Mouse (Mus musculus) cerebellum, postnatal 10 days (tissue): ENCODE data around the gene Syne3.

ENCODE experiments used
- DNase-seq, 2 experiments: peaks; one replicate each; pipeline ENCODE4 v3.0.0; 2021; ENCODE audit warnings: mixed read lengths in 2 of 2

Gene Syne3

GRCm38 (mm10) chr12:105009370-105010212 lies at the start of gene Syne3:
TSS of gene Syne3 (minus strand) at chr12:105009809.
- DNase-seq = peak; percentile 42 to 55

GRCm38 (mm10) chr12:105055308-105055707 lies 45.7 kb upstream of the Syne3 start:
- DNase-seq = no peak

GRCm38 (mm10) chr12:105054041-105054440 lies 44.4 kb upstream of the Syne3 start:
- no peak for DNase-seq

- DNase-seq = peak; percentile 85 to 91
Measured at GRCm38 (mm10) chr12:105050898-105051297, 41.3 kb upstream of the Syne3 start.

GRCm38 (mm10) chr12:105049813-105050212 lies 40.2 kb upstream of the Syne3 start:
- DNase-seq = no peak

GRCm38 (mm10) chr12:105048301-105048863 lies 38.8 kb upstream of the Syne3 start:
- DNase-seq = peak; percentile 37 to 42

GRCm38 (mm10) chr12:105044775-105045174 lies 35.2 kb upstream of the Syne3 start:
- DNase-seq = no peak

- no peak for DNase-seq
Measured at GRCm38 (mm10) chr12:105043081-105043480, 33.5 kb upstream of the Syne3 start.

GRCm38 (mm10) chr12:105040950-105041349 lies 31.3 kb upstream of the Syne3 start:
- DNase-seq = peak; percentile 31 to 42

GRCm38 (mm10) chr12:105039578-105040289 lies 30.1 kb upstream of the Syne3 start:
- peak; percentile 68 to 70 for DNase-seq

- DNase-seq = no peak
Measured at GRCm38 (mm10) chr12:105038918-105039317, 29.3 kb upstream of the Syne3 start.

GRCm38 (mm10) chr12:105038211-105038610 lies 28.6 kb upstream of the Syne3 start:
- DNase-seq = no peak

- no peak for DNase-seq
Measured at GRCm38 (mm10) chr12:105034130-105034769, 24.6 kb upstream of the Syne3 start.

GRCm38 (mm10) chr12:105032832-105033775 lies 23.5 kb upstream of the Syne3 start:
- DNase-seq = peak in 1 of 2 experiments; percentile 32

GRCm38 (mm10) chr12:105032147-105032831 lies 22.7 kb upstream of the Syne3 start, which contains the start of gene Glrx5:
TSS of gene Glrx5 (plus strand) at chr12:105032688.
- DNase-seq = peak; percentile 98 to 99

- DNase-seq = peak in 1 of 2 experiments; percentile 36
Measured at GRCm38 (mm10) chr12:105031081-105032058, 21.8 kb upstream of the Syne3 start.

GRCm38 (mm10) chr12:105029890-105030289 lies 20.3 kb upstream of the Syne3 start:
- no peak for DNase-seq

- DNase-seq = peak; percentile 72 to 76
Measured at GRCm38 (mm10) chr12:105027323-105027991, 17.8 kb upstream of the Syne3 start.

- no peak for DNase-seq
Measured at GRCm38 (mm10) chr12:105025947-105026586, 16.5 kb upstream of the Syne3 start.
